Mouse (Mus musculus) lung, postnatal 25 days (tissue): ENCODE results near the gene Trmu.
"Not testable (repeated sequence)": the region's sequence is repeated elsewhere in the genome, so short reads cannot be mapped to it uniquely, and the experiment has no call there.

ENCODE experiments used
- DNase-seq: peaks from one replicate; pipeline ENCODE4 v3.0.0; 2022; ENCODE audit warnings: low spot score

The Trmu gene

GRCm38 (mm10) chr15:85878848-85879497, at the start of gene Trmu:
TSS of gene Trmu (plus strand) at chr15:85879312.
- DNase-seq: peak; percentile 93

- DNase-seq: no peak
These were observed 49.6 kb upstream of the Trmu start for GRCm38 (mm10) chr15:85829470-85829869.

GRCm38 (mm10) chr15:85831954-85832590, 47.0 kb upstream of the Trmu start, which contains the start of gene Ttc38:
TSS of gene Ttc38 (plus strand) at chr15:85832306.
- peak; percentile 91 for DNase-seq

GRCm38 (mm10) chr15:85832599-85832998, 46.5 kb upstream of the Trmu start:
- no peak for DNase-seq

- no peak for DNase-seq
These were observed 43.8 kb upstream of the Trmu start for GRCm38 (mm10) chr15:85835335-85835734.

- no peak for DNase-seq
These were observed 42.2 kb upstream of the Trmu start for GRCm38 (mm10) chr15:85836887-85837286.

- DNase-seq: no peak
These were observed 38.1 kb upstream of the Trmu start for GRCm38 (mm10) chr15:85840983-85841382.

GRCm38 (mm10) chr15:85841796-85842360, 37.2 kb upstream of the Trmu start:
- no peak for DNase-seq

GRCm38 (mm10) chr15:85845071-85845470, 34.0 kb upstream of the Trmu start:
- DNase-seq: no peak

GRCm38 (mm10) chr15:85851656-85852392, 27.3 kb upstream of the Trmu start:
- DNase-seq: no peak

GRCm38 (mm10) chr15:85858980-85859489, 20.1 kb upstream of the Trmu start:
- DNase-seq: no peak

- peak; percentile 97 for DNase-seq
These were observed 19.6 kb upstream of the Trmu start, which contains the start of gene Gtse1 for GRCm38 (mm10) chr15:85859490-85860031. TSS of gene Gtse1 (plus strand) at chr15:85859745.

- DNase-seq: not testable (repeated sequence)
These were observed 13.2 kb upstream of the Trmu start for GRCm38 (mm10) chr15:85865913-85866312.

- DNase-seq: peak; percentile 80
These were observed 11.4 kb upstream of the Trmu start for GRCm38 (mm10) chr15:85867696-85868095.

- no peak for DNase-seq
These were observed 1.8 kb upstream of the Trmu start for GRCm38 (mm10) chr15:85877336-85877735.

- peak; percentile 2 for DNase-seq
These were observed 385 bp downstream of the Trmu start for GRCm38 (mm10) chr15:85879498-85879895.

- no peak for DNase-seq
These were observed 6.5 kb downstream of the Trmu start for GRCm38 (mm10) chr15:85885606-85886005.

GRCm38 (mm10) chr15:85889235-85889634, 10.1 kb downstream of the Trmu start:
- DNase-seq: no peak

- peak; percentile 10 for DNase-seq
These were observed 12.9 kb downstream of the Trmu start for GRCm38 (mm10) chr15:85891971-85892370.

GRCm38 (mm10) chr15:85892498-85893118, 13.5 kb downstream of the Trmu start:
- DNase-seq: no peak

- DNase-seq: no peak
These were observed 14.8 kb downstream of the Trmu start for GRCm38 (mm10) chr15:85893871-85894270.

- peak; percentile 70 for DNase-seq
These were observed 17.2 kb downstream of the Trmu start for GRCm38 (mm10) chr15:85896284-85896683.
